Mouse (Mus musculus) small intestine, adult 2 months (tissue): Measurements from ENCODE around the gene Polr1c.

Experiments used
- CTCF ChIP-seq: fragments of 200-500 bp; IDR thresholded peaks from 2 replicates; pipeline ENCODE4 v1.5.1; 2012; ENCODE audit warnings: low read depth, mild to moderate bottlenecking, control low read depth, inconsistent platforms, low read length, moderate library complexity, mixed read lengths; ENCODE audit not compliant: insufficient replicate concordance, insufficient read length; ENCODE audit errors: extremely low read depth
- POLR2A ChIP-seq: fragments of 200-500 bp; IDR thresholded peaks from 2 replicates; pipeline ENCODE4 v1.6.1; 2012; ENCODE audit warnings: low read depth, mild to moderate bottlenecking, control low read depth, inconsistent platforms, low read length, moderate library complexity

- TF ChIP-seq CTCF (no peak), POLR2A (no peak)
Measured at GRCm38 (mm10) chr17:46241471-46241870, 6.4 kb downstream of the Polr1c start.
